Comparison of ENCODE assay signal across 16 mouse cellular contexts in genomic region chr9:66990046-66990445, GRCm38 (mm10). TPM values are rescaled to one million over a fixed set of nuclear protein-coding genes. Genes with fewer than 3 reads are reported as not detected.
DNase-seq lines count a peak whose midpoint lies in the region; ATAC-seq and TF ChIP-seq lines count a peak whose summit lies in the region.
"Had no signal": no experiment of that assay in that cellular context is flagged by ENCODE, and none has a peak within 500 bp of the region (broad histone marks: within the 10 kb centered on the region; RNA-seq: fewer than 3 reads in every experiment).

No protein-coding gene starts in this region.

- no peaks in the 10 kb centered on the region for H3K79me2 ChIP-seq in myocyte (ENCODE audit: control insufficient read depth, insufficient read depth)

- H3K27me3 ChIP-seq in kidney, embryonic 16.5 days (ENCODE audit: insufficient read depth, low read length), result no peaks in the 10 kb centered on the region
- no peaks in the 10 kb centered on the region for H3K27me3 ChIP-seq in embryonic facial prominence, embryonic 15.5 days
- no peaks in the 10 kb centered on the region for H3K27me3 ChIP-seq in myocyte (ENCODE audit: control insufficient read depth, insufficient read depth, insufficient read length)
- no peaks in the 10 kb centered on the region for H3K27me3 ChIP-seq in forebrain, embryonic 12.5 days
- H3K27me3 ChIP-seq: midbrain, embryonic 12.5 days had no signal

- H3K9ac ChIP-seq in kidney, embryonic 16.5 days (replicated peaks; ENCODE audit: low read length), result no peak overlapping the region
- no peak overlapping the region for H3K9ac ChIP-seq in embryonic facial prominence, embryonic 15.5 days
- H3K9ac ChIP-seq in forebrain, embryonic 12.5 days, result no peak overlapping the region
- H3K9ac ChIP-seq: midbrain, embryonic 12.5 days had no signal

- H3K27ac ChIP-seq in kidney, embryonic 16.5 days (ENCODE audit: low read length), result peak overlapping the region; percentile 99; the same call in 1 of the 2 replicates
- peak overlapping the region; percentile 86; the same call in 1 of the 2 replicates for H3K27ac ChIP-seq in embryonic facial prominence, embryonic 15.5 days (replicated peaks)
- no peak overlapping the region for H3K27ac ChIP-seq in forebrain, embryonic 12.5 days
- H3K27ac ChIP-seq: layer of hippocampus, adult 2 months; midbrain, embryonic 12.5 days had no signal

- DNase-seq in kidney, postnatal 4 days, result no peak
- DNase-seq in CD4-positive helper T cell, adult 2 months (ENCODE audit: low read depth, low spot score), result peak; percentile 57
- no peak for DNase-seq in cerebellum, postnatal 25 days
- DNase-seq in right cerebral cortex, postnatal 10 days (ENCODE audit: low spot score in 2 of 2), result no peak
- DNase-seq: adrenal gland, postnatal 25 days; heart, adult 11 months; heart, postnatal 10 days; lung, adult 2 months; thymus, adult 2 months had no signal

- no peaks in the 10 kb centered on the region for H3K9me3 ChIP-seq in kidney, embryonic 16.5 days (ENCODE audit: low read length)
- no peaks in the 10 kb centered on the region for H3K9me3 ChIP-seq in embryonic facial prominence, embryonic 15.5 days (replicated peaks)
- H3K9me3 ChIP-seq in forebrain, embryonic 12.5 days, result no peaks in the 10 kb centered on the region
- H3K9me3 ChIP-seq: midbrain, embryonic 12.5 days had no signal

- no peak for TF ChIP-seq POLR2A in myocyte (IDR thresholded peaks at IDR 0.05; ENCODE audit: insufficient read length, low read depth)

- peaks cover 33% of the 10 kb centered on the region for H3K4me1 ChIP-seq in kidney, embryonic 16.5 days (ENCODE audit: insufficient read depth, low read length)
- peaks cover 32% of the 10 kb centered on the region for H3K4me1 ChIP-seq in embryonic facial prominence, embryonic 15.5 days
- peaks cover 3% of the 10 kb centered on the region; the same call in 1 of the 2 replicates for H3K4me1 ChIP-seq in forebrain, embryonic 12.5 days
- H3K4me1 ChIP-seq: midbrain, embryonic 12.5 days had no signal

- 86% methylated on average over 5 of the region's 5 CpGs for WGBS in kidney, embryonic 16.5 days
- 75% methylated on average over 5 of the region's 5 CpGs for WGBS in embryonic facial prominence, embryonic 15.5 days
- 90% methylated on average over 5 of the region's 5 CpGs for WGBS in forebrain, embryonic 12.5 days

- H3ac ChIP-seq in myocyte (ENCODE audit: control insufficient read depth, insufficient read length), result no peak overlapping the region

- H3K4me2 ChIP-seq in kidney, embryonic 16.5 days (replicated peaks; ENCODE audit: low read depth, low read length), result no peak overlapping the region
- H3K4me2 ChIP-seq in embryonic facial prominence, embryonic 15.5 days (replicated peaks), result no peak overlapping the region
- H3K4me2 ChIP-seq in myocyte (ENCODE audit: low read depth), result peak overlapping the region; percentile 68
- no peak overlapping the region for H3K4me2 ChIP-seq in forebrain, embryonic 12.5 days
- H3K4me2 ChIP-seq: midbrain, embryonic 12.5 days had no signal

- no peak for ATAC-seq in kidney, embryonic 16.5 days (ENCODE audit: low FRiP score, low TSS enrichment)
- no peak for ATAC-seq in embryonic facial prominence, embryonic 15.5 days (ENCODE audit: insufficient number of reproducible peaks, low FRiP score, low TSS enrichment, low read depth)
- ATAC-seq in forebrain, embryonic 12.5 days (ENCODE audit: low FRiP score), result no peak
- ATAC-seq: hindbrain, embryonic 16.5 days had no signal

- no peak overlapping the region for H3K4me3 ChIP-seq in kidney, embryonic 16.5 days (ENCODE audit: low read length)
- H3K4me3 ChIP-seq in embryonic facial prominence, embryonic 15.5 days (replicated peaks), result no peak overlapping the region
- no peak overlapping the region for H3K4me3 ChIP-seq in myocyte
- no peak overlapping the region for H3K4me3 ChIP-seq in forebrain, embryonic 12.5 days (replicated peaks)
- H3K4me3 ChIP-seq: layer of hippocampus, adult 2 months; midbrain, embryonic 12.5 days had no signal

- no peaks in the 10 kb centered on the region for H3K36me3 ChIP-seq in kidney, embryonic 16.5 days (ENCODE audit: insufficient read depth, low read length)
- H3K36me3 ChIP-seq in embryonic facial prominence, embryonic 15.5 days, result no peaks in the 10 kb centered on the region
- H3K36me3 ChIP-seq in myocyte (ENCODE audit: control insufficient read depth, insufficient read depth), result no peaks in the 10 kb centered on the region
- no peaks in the 10 kb centered on the region for H3K36me3 ChIP-seq in forebrain, embryonic 12.5 days (replicated peaks)
- H3K36me3 ChIP-seq: midbrain, embryonic 12.5 days had no signal

TF ChIP-seq in myocyte, 11 proteins besides CTCF, POLR2A, EP300 and RAD21:
- peak in 1 of 3 experiments; percentile 52 for TF ChIP-seq MYOG (IDR thresholded peaks at IDR 0.05; ENCODE audit: control insufficient read depth in 1 of 3, insufficient read depth in 1 of 3, insufficient read length in 2 of 3, low read depth in 2 of 3)
- no peak for TF ChIP-seq TCF12 (IDR thresholded peaks at IDR 0.05; ENCODE audit: insufficient read depth, poor library complexity, severe bottlenecking)
- no peak for TF ChIP-seq POLR2AphosphoS2 (IDR thresholded peaks at IDR 0.05; ENCODE audit: insufficient read length, low read depth)
- TF ChIP-seq TCF3 (IDR thresholded peaks at IDR 0.05; ENCODE audit: insufficient read length, low read depth), result no peak
- TF ChIP-seq USF1 (IDR thresholded peaks at IDR 0.05; ENCODE audit: low read depth), result peak; percentile 78
- no peak for TF ChIP-seq MAX (IDR thresholded peaks at IDR 0.05; ENCODE audit: low read depth)
- no peak for TF ChIP-seq E2F4 (IDR thresholded peaks at IDR 0.05; ENCODE audit: insufficient read depth)
- TF ChIP-seq CEBPB (IDR thresholded peaks at IDR 0.05; ENCODE audit: insufficient read depth, poor library complexity, severe bottlenecking), result no peak
- no peak for TF ChIP-seq SRF (IDR thresholded peaks at IDR 0.05; ENCODE audit: control insufficient read depth, insufficient read length, low read depth)
- TF ChIP-seq MYOD1 (IDR thresholded peaks at IDR 0.05; ENCODE audit: control insufficient read depth in 1 of 3, insufficient read length in 2 of 3, low read depth in 2 of 3), result peak in 2 of 3 experiments; percentile 8 to 33
TF ChIP-seq in myocyte: peak in this region for 3.

RNA-seq across cellular contexts. Expression of gene Lactb, which starts 14.8 kb away (rescaled TPM):
- 16.0 and 17.7 TPM in 2 replicates for polyA plus RNA-seq in kidney, embryonic 16.5 days (2015; fragmentation: Nextera tagmentation; extraction: Ambion mirVana)
- polyA plus RNA-seq in embryonic facial prominence, embryonic 15.5 days (2015; fragmentation: Nextera tagmentation; extraction: Ambion mirVana), result 8.5 and 9.1 TPM in 2 replicates
- 6.6 TPM for polyA plus RNA-seq in myocyte (2012; fragmentation: generic; extraction: Trizol)
- polyA plus RNA-seq in forebrain, embryonic 12.5 days (2016; fragmentation: Nextera tagmentation; extraction: Ambion mirVana), result 8.8 and 9.7 TPM in 2 replicates

RNA-seq across cellular contexts. Expression of gene Rps27l, which starts 44.2 kb away (rescaled TPM):
- polyA plus RNA-seq in kidney, embryonic 16.5 days (2015; fragmentation: Nextera tagmentation; extraction: Ambion mirVana), result 585 and 609 TPM in 2 replicates
- 616 and 650 TPM in 2 replicates for polyA plus RNA-seq in embryonic facial prominence, embryonic 15.5 days (2015; fragmentation: Nextera tagmentation; extraction: Ambion mirVana)
- 588 TPM for polyA plus RNA-seq in myocyte (2012; fragmentation: generic; extraction: Trizol)
- polyA plus RNA-seq in forebrain, embryonic 12.5 days (2016; fragmentation: Nextera tagmentation; extraction: Ambion mirVana), result 588 and 598 TPM in 2 replicates

RNA-seq across cellular contexts. Expression of gene Tpm1, which starts 59.2 kb away (rescaled TPM):
- polyA plus RNA-seq in kidney, embryonic 16.5 days (2015; fragmentation: Nextera tagmentation; extraction: Ambion mirVana), result 578 and 635 TPM in 2 replicates
- polyA plus RNA-seq in embryonic facial prominence, embryonic 15.5 days (2015; fragmentation: Nextera tagmentation; extraction: Ambion mirVana), result 870 and 880 TPM in 2 replicates
- 1,921 TPM for polyA plus RNA-seq in myocyte (2012; fragmentation: generic; extraction: Trizol)
- polyA plus RNA-seq in forebrain, embryonic 12.5 days (2016; fragmentation: Nextera tagmentation; extraction: Ambion mirVana), result 218 and 280 TPM in 2 replicates
